Mouse (Mus musculus) granulocyte monocyte progenitor cell, adult 5-6 weeks (primary cell): ENCODE results near the gene Sik2. TPM values are rescaled to one million over a fixed set of nuclear protein-coding genes. Genes with fewer than 3 reads are reported as not detected.

Experiments used
- ATAC-seq: replicated peaks from 2 replicates; pipeline ENCODE4 v1.8.0; 2016; ENCODE audit warnings: mild to moderate bottlenecking, moderate TSS enrichment, inconsistent platforms; ENCODE audit not compliant: poor library complexity, severe bottlenecking
- total RNA-seq, 2 experiments: library from RNA; stranded (forward) in 1 of 2; stranded (reverse) in 1 of 2; fragments of 200-712, 200-1000 nt in 1 of 2; fragments of >200 nt in 1 of 2; fragmentation: Nextera tagmentation in 1 of 2; gene quantifications; 2 replicates each; pipeline ENCODE4 v1.2.3; 2014 to 2017

Gene Sik2
- total RNA-seq, 2 experiments from 2014 or later = 15.5 to 42.5 TPM

DNA sequence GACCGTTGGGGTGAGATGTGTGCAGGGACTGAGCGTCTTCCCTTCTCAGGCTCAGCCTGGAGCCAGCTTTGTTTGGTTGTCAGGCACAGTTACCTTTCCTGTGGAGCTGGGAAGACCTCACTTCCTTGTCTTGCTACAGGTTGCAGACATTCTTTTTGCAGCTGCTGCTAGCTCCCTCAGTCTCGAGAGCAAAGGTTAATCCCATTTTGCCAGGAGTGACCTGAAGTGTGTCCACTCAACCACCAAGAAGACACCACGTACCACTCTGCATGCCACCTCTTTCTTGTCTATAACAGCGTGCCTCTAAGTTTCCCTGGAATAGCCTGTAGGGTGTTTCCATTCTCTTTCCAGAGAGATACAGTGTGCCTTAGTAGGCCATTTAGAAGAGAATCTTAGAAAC lies 160.1 kb downstream of the Sik2 start:
- no peak for ATAC-seq

DNA sequence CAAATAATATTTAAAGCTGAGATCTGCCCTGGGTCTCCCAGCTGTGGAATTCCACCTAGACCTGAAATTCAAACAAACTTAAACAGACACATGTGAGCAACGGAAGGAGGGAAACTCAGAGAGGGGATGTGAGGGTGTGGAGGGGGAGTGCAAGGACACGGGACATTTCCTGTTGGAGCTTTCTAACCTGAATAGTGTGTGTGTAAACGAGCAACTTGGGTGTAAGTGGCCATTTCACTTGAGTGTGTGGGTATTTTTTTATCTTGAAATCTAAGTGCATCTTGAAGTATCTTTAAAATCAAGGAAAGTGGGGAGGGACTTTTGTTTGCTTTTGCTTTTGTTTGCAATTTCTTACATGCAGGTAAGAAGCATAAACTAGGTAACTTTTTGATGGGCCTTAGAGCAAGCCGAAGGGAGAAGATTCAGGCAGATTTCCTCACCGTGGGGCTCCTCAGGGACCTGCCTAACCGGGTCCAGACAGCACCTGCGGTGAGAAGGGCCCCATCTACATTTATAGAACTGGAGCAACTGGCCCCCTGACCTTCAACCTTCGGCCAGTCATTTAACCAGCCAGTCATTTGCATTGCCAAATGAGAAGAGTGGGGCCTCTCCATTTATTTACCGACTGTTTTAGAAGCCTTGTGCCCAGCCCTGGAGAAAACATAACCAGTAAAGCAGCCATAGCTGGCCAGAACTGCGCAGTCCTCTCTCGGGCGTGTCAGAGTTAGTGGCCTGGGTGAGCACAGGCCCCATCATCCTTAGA lies 161.1 kb downstream of the Sik2 start:
- no peak for ATAC-seq

DNA sequence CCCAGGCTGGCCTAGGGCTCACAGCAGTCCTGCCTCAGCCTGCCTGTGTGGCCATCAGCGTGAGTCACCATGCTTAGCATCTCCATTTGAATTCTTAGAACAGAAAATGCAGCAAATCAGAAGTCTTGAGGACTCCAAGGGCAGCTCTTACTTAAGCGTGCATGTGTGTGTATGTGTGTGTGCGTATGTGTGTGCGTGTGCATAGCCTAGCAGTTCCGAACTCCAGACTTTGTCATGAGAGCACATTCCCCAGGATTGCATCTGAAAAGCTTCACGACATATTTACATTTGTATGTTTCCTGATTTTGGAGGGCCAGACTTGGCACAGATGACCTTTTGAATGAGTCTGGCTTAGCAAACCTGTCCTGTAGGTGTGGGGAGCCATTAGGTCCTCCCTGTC lies 161.7 kb downstream of the Sik2 start:
- ATAC-seq = no peak

DNA sequence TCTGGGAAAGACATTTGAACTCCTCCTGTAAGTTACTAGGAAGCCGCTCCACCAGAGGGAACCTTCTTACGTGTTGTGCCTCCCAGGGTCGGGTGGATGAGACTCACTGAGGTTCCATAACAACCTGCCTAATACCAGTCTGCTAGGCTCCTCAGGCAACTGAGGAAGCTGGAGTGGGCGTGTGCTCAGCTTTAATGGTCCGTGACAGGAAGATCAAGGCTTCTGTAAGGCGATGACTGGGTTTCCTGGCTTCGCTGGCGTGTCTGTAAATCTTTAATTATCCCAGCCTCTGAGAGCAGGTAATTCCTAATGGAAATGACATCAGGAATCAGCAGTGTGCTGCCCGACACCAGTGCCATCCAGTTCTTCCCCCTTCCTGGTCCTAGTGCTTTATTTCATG lies 163.3 kb downstream of the Sik2 start:
- no peak for ATAC-seq

DNA sequence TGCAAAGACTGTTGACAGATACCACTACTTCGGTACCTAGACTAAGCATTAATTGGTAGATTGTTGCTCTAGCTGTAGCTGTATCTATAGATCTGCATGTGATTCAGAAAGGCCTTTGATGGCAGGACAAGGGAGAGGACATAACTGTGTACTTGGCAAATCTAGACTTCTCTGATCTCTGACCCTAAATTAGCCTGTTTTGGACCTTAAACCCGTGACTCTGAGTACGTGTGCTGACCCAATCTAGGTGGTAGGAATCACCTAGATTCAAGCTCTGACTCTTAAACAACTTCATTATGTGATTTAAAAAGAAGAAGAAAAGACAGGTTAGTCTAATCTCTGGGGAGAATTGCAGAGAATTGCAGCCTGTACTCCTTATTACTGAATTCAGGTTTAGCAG lies 163.8 kb downstream of the Sik2 start, which contains the start of gene Ppp2r1b:
TSS of gene Ppp2r1b (plus strand) at position 221 of the 400 bp plus-strand sequence.
- no peak for ATAC-seq

Other genes with a start within 250 kb of the Sik2 start
- 9.8 and 14.9 TPM in 2 replicates for gene Fdxacb1, start 240.8 kb downstream of the Sik2 start, total RNA-seq (2014; fragmentation: Nextera tagmentation)
- 6.3 and 7.1 TPM in 2 replicates for gene Fdxacb1, start 240.8 kb downstream of the Sik2 start, total RNA-seq (2017)
- gene Alg9, start 234.1 kb downstream of the Sik2 start, total RNA-seq (2014; fragmentation: Nextera tagmentation) = 25.1 and 30.7 TPM in 2 replicates
- gene Alg9, start 234.1 kb downstream of the Sik2 start, total RNA-seq (2017) = 22.7 TPM in 2 replicates
- gene 1110032A03Rik, start 233.6 kb downstream of the Sik2 start, total RNA-seq (2014; fragmentation: Nextera tagmentation) = 19.9 and 22.7 TPM in 2 replicates
- gene 1110032A03Rik, start 233.6 kb downstream of the Sik2 start, total RNA-seq (2017) = 11.2 and 16.3 TPM in 2 replicates
- 32.3 and 37.3 TPM in 2 replicates for gene Ppp2r1b, start 163.8 kb downstream of the Sik2 start, total RNA-seq (2014; fragmentation: Nextera tagmentation)
- 42.6 and 42.8 TPM in 2 replicates for gene Ppp2r1b, start 163.8 kb downstream of the Sik2 start, total RNA-seq (2017)
- gene Btg4, start 51.8 kb upstream of the Sik2 start, total RNA-seq (2014; fragmentation: Nextera tagmentation) = not detected in 2 replicates
- not detected in 2 replicates for gene Btg4, start 51.8 kb upstream of the Sik2 start, total RNA-seq (2017)
- gene Layn, start 68.0 kb upstream of the Sik2 start, total RNA-seq (2014; fragmentation: Nextera tagmentation) = 5.2 and 12.4 TPM in 2 replicates
- 17.6 and 35.0 TPM in 2 replicates for gene Layn, start 68.0 kb upstream of the Sik2 start, total RNA-seq (2017)
- gene 4833427G06Rik, start 93.0 kb upstream of the Sik2 start, total RNA-seq (2014; fragmentation: Nextera tagmentation) = not detected in 2 replicates
- gene 4833427G06Rik, start 93.0 kb upstream of the Sik2 start, total RNA-seq (2017) = not detected in 2 replicates
- gene Gm32742, start 156.4 kb upstream of the Sik2 start, total RNA-seq (2014; fragmentation: Nextera tagmentation) = 0.70 TPM in 1 of 2 replicates, not detected in the other
- 0.21 and 0.26 TPM in 2 replicates for gene Gm32742, start 156.4 kb upstream of the Sik2 start, total RNA-seq (2017)
- gene Pou2af1, start 204.6 kb upstream of the Sik2 start, total RNA-seq (2014; fragmentation: Nextera tagmentation) = not detected in 2 replicates
- gene Pou2af1, start 204.6 kb upstream of the Sik2 start, total RNA-seq (2017) = not detected in 2 replicates